Mouse (Mus musculus): ENCODE results near the gene Cd300ld.

DNA sequence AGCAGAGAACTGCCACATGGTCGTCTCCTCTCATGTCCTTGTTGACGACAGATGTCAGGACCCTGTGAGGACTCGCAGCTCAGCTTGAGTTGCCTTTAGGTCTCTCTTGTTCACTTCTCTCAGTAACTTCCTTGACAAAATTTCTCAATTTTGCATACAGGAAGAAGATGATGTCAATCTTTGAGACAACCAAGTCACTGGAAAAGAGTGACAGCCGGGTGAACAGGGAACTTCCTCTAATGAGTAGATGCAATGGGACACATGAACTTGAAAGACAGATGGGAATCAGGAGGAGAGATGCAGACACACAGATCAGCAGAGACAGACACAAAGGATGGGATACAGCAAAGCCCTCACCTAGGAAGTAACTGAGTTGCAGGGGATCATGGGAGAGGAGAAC lies at the start of gene Cd300ld:
- TF ChIP-seq POLR2A (IDR thresholded peaks at IDR 0.05; ENCODE audit: insufficient read length, low read depth): no peak
- no peak for TF ChIP-seq E2F4 (IDR thresholded peaks at IDR 0.05; ENCODE audit: insufficient read depth)
- no peak for TF ChIP-seq TCF12 (IDR thresholded peaks at IDR 0.05; ENCODE audit: insufficient read depth, poor library complexity, severe bottlenecking)
- TF ChIP-seq REST (IDR thresholded peaks at IDR 0.05; ENCODE audit: insufficient read depth, insufficient read length): no peak
- TF ChIP-seq MYOD1 (IDR thresholded peaks at IDR 0.05; ENCODE audit: control insufficient read depth in 1 of 3, insufficient read length in 2 of 3, low read depth in 2 of 3): no peak
- no peak for TF ChIP-seq USF1 (IDR thresholded peaks at IDR 0.05; ENCODE audit: low read depth)
- TF ChIP-seq TCF3 (IDR thresholded peaks at IDR 0.05; ENCODE audit: insufficient read length, low read depth): no peak
- no peak for TF ChIP-seq MYOG (IDR thresholded peaks at IDR 0.05; ENCODE audit: control insufficient read depth in 1 of 3, insufficient read depth in 1 of 3, insufficient read length in 2 of 3, low read depth in 2 of 3)
- TF ChIP-seq POLR2AphosphoS2 (IDR thresholded peaks at IDR 0.05; ENCODE audit: insufficient read length, low read depth): no peak
